Comparison of ENCODE assay signal across 25 mouse cellular contexts in the genomic region with DNA sequence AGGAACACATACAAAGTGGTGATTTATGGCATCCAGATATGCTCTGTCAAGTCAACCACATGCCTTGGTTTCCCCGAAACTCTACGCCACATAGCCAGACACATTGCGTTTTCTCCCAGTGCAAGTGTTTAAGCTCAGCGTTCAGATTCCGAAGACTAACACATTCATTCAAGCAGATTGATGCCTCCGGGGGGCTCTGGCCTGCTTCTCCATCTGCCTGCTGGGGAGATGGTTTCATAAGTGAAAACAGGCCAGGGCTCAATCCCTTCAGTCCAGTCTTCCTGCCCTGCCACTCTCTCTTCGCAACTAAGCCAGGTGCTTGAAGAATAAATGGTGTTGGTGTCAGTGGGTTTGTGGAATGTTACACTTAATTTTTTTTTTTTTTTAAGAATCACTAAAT.
DNase-seq lines count a peak whose midpoint lies in the region; ATAC-seq and TF ChIP-seq lines count a peak whose summit lies in the region.
"Had no signal": no experiment of that assay in that cellular context is flagged by ENCODE, and none has a peak within 500 bp of the region (broad histone marks: within the 10 kb centered on the region; RNA-seq: fewer than 3 reads in every experiment).

No protein-coding gene starts in this region.

- no peak for TF ChIP-seq POLR2A in thymus, adult 2 months (IDR thresholded peaks at IDR 0.05; ENCODE audit: control insufficient read depth, extremely low read depth, insufficient read depth, low read length, poor library complexity)

- DNase-seq in cerebellum, postnatal 14 days = peak; percentile 25 to 50
- DNase-seq in cerebellum, postnatal 36 days = no peak
- peak; percentile 59 for DNase-seq in heart, adult 11 months
- no peak for DNase-seq in heart, embryonic 10.5 days (ENCODE audit: low spot score)
- peak; percentile 8 for DNase-seq in retina, embryonic 14.5 days (ENCODE audit: low spot score)
- DNase-seq in thymus, adult 2 months = no peak
- DNase-seq: adrenal gland, postnatal 10 days; adrenal gland, postnatal 36 days; B cell, adult 2 months; cerebellum, adult 2 months; cerebellum, adult 9-11 months; gastrocnemius, adult 2 months; gastrocnemius, postnatal 14 days; heart, adult 2 months; kidney, adult 11 months had no signal

- no peaks in the 10 kb centered on the region for H3K27me3 ChIP-seq in heart, embryonic 10.5 days (ENCODE audit: insufficient read depth, poor library complexity, severe bottlenecking)
- H3K27me3 ChIP-seq in thymus, adult 2 months (ENCODE audit: control insufficient read depth, insufficient read depth, low read length) = no peaks in the 10 kb centered on the region
- H3K27me3 ChIP-seq: CH12.LX; forebrain, embryonic 13.5 days; hindbrain, embryonic 12.5 days; intestine, embryonic 15.5 days had no signal

- no peak for ATAC-seq in granulocyte monocyte progenitor cell, adult 5-6 weeks (replicated peaks; ENCODE audit: poor library complexity, severe bottlenecking)
- ATAC-seq: forebrain, embryonic 13.5 days; forebrain, embryonic 16.5 days; hindbrain, embryonic 16.5 days; intestine, embryonic 15.5 days; Patski had no signal

- H3K4me3 ChIP-seq in heart, embryonic 10.5 days = no peak overlapping the region
- no peak overlapping the region for H3K4me3 ChIP-seq in thymus, adult 2 months (ENCODE audit: control insufficient read depth, insufficient read depth, low read length)
- H3K4me3 ChIP-seq: forebrain, embryonic 10.5 days; forebrain, embryonic 13.5 days; gastrocnemius, adult 2 months; heart, adult 2 months; hindbrain, embryonic 12.5 days; intestine, embryonic 15.5 days had no signal

- no peak for TF ChIP-seq CTCF in thymus, adult 2 months (IDR thresholded peaks at IDR 0.05; ENCODE audit: borderline replicate concordance, control insufficient read depth, extremely low read depth, insufficient read depth, low read length, poor library complexity)

- H3K4me1 ChIP-seq in heart, embryonic 10.5 days = no peaks in the 10 kb centered on the region
- H3K4me1 ChIP-seq in thymus, adult 2 months (replicated peaks; ENCODE audit: control insufficient read depth, insufficient read depth, low read length) = no peaks in the 10 kb centered on the region
- H3K4me1 ChIP-seq: forebrain, embryonic 10.5 days; forebrain, embryonic 13.5 days; hindbrain, embryonic 12.5 days; intestine, embryonic 15.5 days had no signal

- no peaks in the 10 kb centered on the region for H3K9me3 ChIP-seq in heart, embryonic 10.5 days
- H3K9me3 ChIP-seq: forebrain, embryonic 10.5 days; forebrain, embryonic 13.5 days; hindbrain, embryonic 12.5 days; intestine, embryonic 15.5 days had no signal

- H3K27ac ChIP-seq in heart, embryonic 10.5 days = no peak overlapping the region
- H3K27ac ChIP-seq in thymus, adult 2 months (ENCODE audit: control insufficient read depth, insufficient read depth, low read length) = no peak overlapping the region
- H3K27ac ChIP-seq: forebrain, embryonic 10.5 days; forebrain, embryonic 13.5 days; gastrocnemius, adult 2 months; heart, adult 2 months; hindbrain, embryonic 12.5 days; intestine, embryonic 15.5 days had no signal

- no peaks in the 10 kb centered on the region for H3K36me3 ChIP-seq in heart, embryonic 10.5 days
- no peaks in the 10 kb centered on the region for H3K36me3 ChIP-seq in thymus, adult 2 months (ENCODE audit: control insufficient read depth, insufficient read depth, low read length)
- H3K36me3 ChIP-seq: forebrain, embryonic 10.5 days; G1E; hindbrain, embryonic 12.5 days; intestine, embryonic 15.5 days had no signal

- WGBS in heart, embryonic 10.5 days = 89% methylated on average over 7 of the region's 7 CpGs
- 96% methylated on average over 7 of the region's 7 CpGs for WGBS in thymus, adult 2 months

Comparison
In these comparisons a context has a peak if more than half of its experiments do, and no peak if none do; other contexts are left out.
1. DNase-seq: peak in cerebellum, postnatal 14 days (2 of 2), heart, adult 11 months (single experiment) and retina, embryonic 14.5 days (single experiment); none in cerebellum, postnatal 36 days (0 of 2), heart, embryonic 10.5 days (single experiment) and thymus, adult 2 months (single experiment).